Mouse (Mus musculus) kidney, embryonic 16.5 days (tissue): ENCODE measurements around the gene St5. TPM values are rescaled to one million over a fixed set of nuclear protein-coding genes. Genes with fewer than 3 reads are reported as not detected.

Experiments used
- ATAC-seq: fragments of 200-750 bp; cut with Nextera tagmentation; 2 replicates; pipeline ENCODE4 v1.8.0; 2017; ENCODE audit warnings: moderate TSS enrichment; ENCODE audit not compliant: low FRiP score, low TSS enrichment
- H3K27ac ChIP-seq: fragments of 300-500 bp; sonication (generic); 2 replicates; pipeline ENCODE4 v1.5.1; 2014; ENCODE audit warnings: low read length
- H3K27me3 ChIP-seq: fragments of 300-500 bp; sonication (generic); 2 replicates; pipeline ENCODE4 v1.6.1; 2014; ENCODE audit warnings: low read length, control low read depth, mixed read lengths; ENCODE audit not compliant: insufficient read depth
- H3K36me3 ChIP-seq: fragments of 300-500 bp; sonication (generic); 2 replicates; pipeline ENCODE4 v1.6.1; 2014; ENCODE audit warnings: low read length, control low read depth, mixed read lengths; ENCODE audit not compliant: insufficient read depth
- H3K4me1 ChIP-seq: fragments of 300-500 bp; sonication (generic); 2 replicates; pipeline ENCODE4 v1.6.1; 2014; ENCODE audit warnings: low read length, control low read depth, mixed read lengths; ENCODE audit not compliant: insufficient read depth
- H3K4me2 ChIP-seq: fragments of 300-500 bp; sonication (generic); replicated peaks from 2 replicates; pipeline ENCODE4 v1.6.1; 2014; ENCODE audit warnings: low read depth, low read length
- H3K4me3 ChIP-seq: fragments of 300-500 bp; sonication (generic); 2 replicates; pipeline ENCODE4 v1.5.1; 2014; ENCODE audit warnings: mild to moderate bottlenecking, low read length
- H3K9ac ChIP-seq: fragments of 300-500 bp; sonication (generic); replicated peaks from 2 replicates; pipeline ENCODE4 v1.6.1; 2014; ENCODE audit warnings: low read length
- H3K9me3 ChIP-seq: fragments of 300-500 bp; sonication (generic); 2 replicates; pipeline ENCODE4 v1.6.1; 2016; ENCODE audit warnings: low read length, control low read depth
- WGBS: fragments of 180-500 bp; shearing (Covaris S2); extraction: QIAGEN DNeasy Blood & Tissue Kit; methylation state at CpG from one replicate; pipeline ENCODE4 v1.1.7; 2014; 5-methylcytosine and 5-hydroxymethylcytosine counted together
- polyA plus RNA-seq: library from polyadenylated mRNA; unstranded; fragments of >200 nt; fragmentation: Nextera tagmentation; extraction: Ambion mirVana; gene quantifications from 2 replicates; pipeline ENCODE4 v1.2.1, GENCODE M21; 2015

Gene St5
- polyA plus RNA-seq, 1 experiment from 2014 or later = 38.0 TPM

- Histone ChIP-seq H3K27me3 (no peaks in the 10 kb centered on the region), H3K4me2 (no peak overlapping the region; the same call in 1 of the 2 replicates), H3K9ac (no peak overlapping the region), H3K4me1 (peaks cover 26% of the 10 kb centered on the region), H3K9me3 (no peaks in the 10 kb centered on the region), H3K36me3 (no peaks in the 10 kb centered on the region), H3K4me3 (no peak overlapping the region), H3K27ac (peak overlapping the region; percentile 44)
- 0 out of 2 replicates have a peak, but pooled peaks have one; percentile 47 for ATAC-seq
- 36% methylated on average over 5 of the region's 5 CpGs for WGBS
Measured at GRCm38 (mm10) chr7:109562676-109563075, 140.7 kb downstream of the St5 start.

- peak overlapping the region; percentile 44 for H3K27ac ChIP-seq
- 19% methylated on average over 4 of the region's 4 CpGs for WGBS
Measured at GRCm38 (mm10) chr7:109562154-109562599, 141.2 kb downstream of the St5 start.

GRCm38 (mm10) chr7:109561466-109562153 is 141.8 kb downstream of the St5 start:
- no peak for ATAC-seq
- no peak overlapping the region for H3K4me2 ChIP-seq

More at GRCm38 (mm10) chr7:109562154-109562599, 141.2 kb downstream of the St5 start:
- Histone ChIP-seq H3K9me3 (no peaks in the 10 kb centered on the region), H3K36me3 (no peaks in the 10 kb centered on the region), H3K27me3 (no peaks in the 10 kb centered on the region), H3K4me3 (no peak overlapping the region), H3K4me1 (peaks cover 26% of the 10 kb centered on the region), H3K4me2 (no peak overlapping the region; the same call in 1 of the 2 replicates), H3K9ac (no peak overlapping the region)
- ATAC-seq = no peak

GRCm38 (mm10) chr7:109559536-109559935 is 143.9 kb downstream of the St5 start:
- Histone ChIP-seq H3K36me3 (0 out of 2 replicates have a peak, but pooled peaks cover 3% of the 10 kb centered on the region), H3K4me3 (no peak overlapping the region), H3K9ac (no peak overlapping the region), H3K4me1 (peaks cover 26% of the 10 kb centered on the region), H3K27me3 (no peaks in the 10 kb centered on the region), H3K27ac (no peak overlapping the region), H3K4me2 (no peak overlapping the region), H3K9me3 (no peaks in the 10 kb centered on the region)
- ATAC-seq = 0 out of 2 replicates have a peak, but pooled peaks have one; percentile 36
- WGBS = 45% methylated on average over 6 of the region's 6 CpGs

More at GRCm38 (mm10) chr7:109561466-109562153, 141.8 kb downstream of the St5 start:
- H3K27ac ChIP-seq = 0 out of 2 replicates have a peak overlapping the region, but pooled peaks have one; percentile 40
- no peak overlapping the region for H3K4me3 ChIP-seq
- no peak overlapping the region for H3K9ac ChIP-seq
- WGBS = 40% methylated on average over 8 of the region's 8 CpGs
- H3K4me1 ChIP-seq = peaks cover 26% of the 10 kb centered on the region
- no peaks in the 10 kb centered on the region for H3K9me3 ChIP-seq
- H3K27me3 ChIP-seq = no peaks in the 10 kb centered on the region
- no peaks in the 10 kb centered on the region for H3K36me3 ChIP-seq

GRCm38 (mm10) chr7:109546726-109547125 is 156.7 kb downstream of the St5 start:
- H3K4me3 ChIP-seq = no peak overlapping the region
- H3K4me2 ChIP-seq = no peak overlapping the region
- no peak overlapping the region for H3K27ac ChIP-seq
- no peaks in the 10 kb centered on the region for H3K27me3 ChIP-seq
- WGBS = 90% methylated on average over 5 of the region's 5 CpGs
- H3K9me3 ChIP-seq = no peaks in the 10 kb centered on the region
- H3K36me3 ChIP-seq = peaks cover 16% of the 10 kb centered on the region
- no peak for ATAC-seq
- H3K9ac ChIP-seq = no peak overlapping the region
- no peaks in the 10 kb centered on the region for H3K4me1 ChIP-seq

GRCm38 (mm10) chr7:109546186-109546585 is 157.2 kb downstream of the St5 start:
- no peaks in the 10 kb centered on the region for H3K27me3 ChIP-seq
- peaks cover 16% of the 10 kb centered on the region for H3K36me3 ChIP-seq
- no peak overlapping the region for H3K4me3 ChIP-seq
- H3K4me1 ChIP-seq = no peaks in the 10 kb centered on the region
- WGBS = 75% methylated on average over 2 of the region's 2 CpGs
- H3K9me3 ChIP-seq = no peaks in the 10 kb centered on the region
- no peak for ATAC-seq
- H3K9ac ChIP-seq = no peak overlapping the region
- no peak overlapping the region for H3K27ac ChIP-seq
- H3K4me2 ChIP-seq = no peak overlapping the region

- no peak for ATAC-seq
- 82% methylated on average over 10 of the region's 10 CpGs for WGBS
- H3K36me3 ChIP-seq = peaks cover 16% of the 10 kb centered on the region
Measured at GRCm38 (mm10) chr7:109545255-109545993, 158.0 kb downstream of the St5 start.

GRCm38 (mm10) chr7:109544792-109545191 is 158.6 kb downstream of the St5 start:
- no peak overlapping the region for H3K27ac ChIP-seq
- H3K27me3 ChIP-seq = no peaks in the 10 kb centered on the region
- no peak overlapping the region for H3K9ac ChIP-seq
- H3K4me2 ChIP-seq = no peak overlapping the region
- H3K36me3 ChIP-seq = peaks cover 17% of the 10 kb centered on the region
- WGBS = 64% methylated on average over 5 of the region's 5 CpGs
- H3K4me3 ChIP-seq = no peak overlapping the region
- no peaks in the 10 kb centered on the region for H3K9me3 ChIP-seq
- ATAC-seq = no peak
- H3K4me1 ChIP-seq = no peaks in the 10 kb centered on the region

More at GRCm38 (mm10) chr7:109545255-109545993, 158.0 kb downstream of the St5 start:
- no peak overlapping the region for H3K4me2 ChIP-seq
- H3K27me3 ChIP-seq = no peaks in the 10 kb centered on the region
- H3K4me3 ChIP-seq = no peak overlapping the region
- no peaks in the 10 kb centered on the region for H3K9me3 ChIP-seq
- H3K9ac ChIP-seq = no peak overlapping the region
- no peaks in the 10 kb centered on the region for H3K4me1 ChIP-seq
- peak overlapping the region; percentile 17; the same call in 1 of the 2 replicates for H3K27ac ChIP-seq

- no peak overlapping the region for H3K4me3 ChIP-seq
- H3K4me2 ChIP-seq = no peak overlapping the region
- ATAC-seq = no peak
- peaks cover 23% of the 10 kb centered on the region for H3K36me3 ChIP-seq
- 72% methylated on average over 3 of the region's 3 CpGs for WGBS
- peak overlapping the region; percentile 67; the same call in 1 of the 2 replicates for H3K27ac ChIP-seq
- no peak overlapping the region for H3K9ac ChIP-seq
- H3K27me3 ChIP-seq = no peaks in the 10 kb centered on the region
- H3K9me3 ChIP-seq = no peaks in the 10 kb centered on the region
- H3K4me1 ChIP-seq = no peaks in the 10 kb centered on the region
Measured at GRCm38 (mm10) chr7:109542364-109542628, 161.1 kb downstream of the St5 start.
